Mouse (Mus musculus) megakaryocyte, embryonic 14.5 days (primary cell): Measurements from ENCODE around the gene Lima1.

ENCODE experiments used
- FLI1 ChIP-seq: IDR thresholded peaks from 2 replicates; pipeline ENCODE4 v1.6.1; 2012; ENCODE audit warnings: low read length, inconsistent platforms, mixed read lengths
- GATA1 ChIP-seq: IDR thresholded peaks from 3 replicates; pipeline ENCODE4 v1.6.1; 2012; ENCODE audit warnings: mixed read lengths, low read length, inconsistent platforms, borderline replicate concordance

- no peak for TF ChIP-seq GATA1
- no peak for TF ChIP-seq FLI1
These were observed 97.1 kb downstream of the Lima1 start for GRCm38 (mm10) chr15:99778148-99778547.
